Mouse (Mus musculus): ENCODE results near the gene P2ry13.

P2ry13 gene

GRCm38 (mm10) chr3:59210727-59211126 is at the start of gene P2ry13:
TSS of gene P2ry13 (minus strand) at chr3:59210882.
- no peak for DNase-seq

- peak; percentile 89 for DNase-seq
Measured at GRCm38 (mm10) chr3:59257740-59258664, 47.3 kb upstream of the P2ry13 start.

- DNase-seq = no peak
Measured at GRCm38 (mm10) chr3:59250454-59250853, 39.8 kb upstream of the P2ry13 start.

- no peak for DNase-seq
Measured at GRCm38 (mm10) chr3:59248031-59248430, 37.3 kb upstream of the P2ry13 start.

DNA sequence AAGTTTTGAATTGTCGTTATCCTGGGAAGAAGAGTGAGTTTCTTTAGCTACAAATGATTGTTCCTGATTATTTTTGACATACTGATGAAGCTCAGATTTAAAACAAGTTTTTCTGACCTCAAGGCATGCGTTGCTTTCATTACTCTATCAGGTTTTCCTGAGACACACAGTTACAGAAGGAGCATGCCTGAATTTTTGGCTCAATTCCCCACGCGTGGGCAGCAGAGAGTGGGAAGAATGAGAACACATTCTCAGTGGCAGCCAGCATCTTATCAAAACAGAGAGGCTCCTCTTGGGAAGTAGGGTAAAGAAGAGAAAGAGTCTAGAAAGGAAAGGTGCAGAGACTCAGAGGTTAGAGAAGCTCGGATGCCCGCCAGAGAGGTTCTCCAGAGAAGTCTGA is 32.7 kb upstream of the P2ry13 start:
- no peak for DNase-seq

GRCm38 (mm10) chr3:59234878-59235277 is 24.2 kb upstream of the P2ry13 start:
- DNase-seq = peak; percentile 74

DNA sequence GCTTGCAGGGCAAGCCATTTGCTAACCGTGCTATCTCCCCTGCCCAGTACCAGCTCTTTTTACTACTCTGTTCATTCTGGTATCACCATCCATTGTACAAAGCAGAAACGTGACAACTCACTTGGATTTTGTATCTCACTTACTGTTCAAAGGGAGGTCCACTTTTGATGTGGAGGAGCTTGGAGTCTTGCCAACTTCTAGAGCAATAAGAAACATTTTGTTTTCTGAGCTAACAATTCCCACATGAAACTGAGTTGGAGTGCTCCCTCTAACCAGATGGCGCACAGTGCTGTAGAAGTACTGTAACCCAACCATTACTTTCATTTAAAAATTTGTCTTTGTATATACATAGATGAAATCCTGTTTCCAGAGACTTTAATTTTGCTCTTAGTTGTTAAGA is 20.2 kb upstream of the P2ry13 start:
- DNase-seq = no peak

DNA sequence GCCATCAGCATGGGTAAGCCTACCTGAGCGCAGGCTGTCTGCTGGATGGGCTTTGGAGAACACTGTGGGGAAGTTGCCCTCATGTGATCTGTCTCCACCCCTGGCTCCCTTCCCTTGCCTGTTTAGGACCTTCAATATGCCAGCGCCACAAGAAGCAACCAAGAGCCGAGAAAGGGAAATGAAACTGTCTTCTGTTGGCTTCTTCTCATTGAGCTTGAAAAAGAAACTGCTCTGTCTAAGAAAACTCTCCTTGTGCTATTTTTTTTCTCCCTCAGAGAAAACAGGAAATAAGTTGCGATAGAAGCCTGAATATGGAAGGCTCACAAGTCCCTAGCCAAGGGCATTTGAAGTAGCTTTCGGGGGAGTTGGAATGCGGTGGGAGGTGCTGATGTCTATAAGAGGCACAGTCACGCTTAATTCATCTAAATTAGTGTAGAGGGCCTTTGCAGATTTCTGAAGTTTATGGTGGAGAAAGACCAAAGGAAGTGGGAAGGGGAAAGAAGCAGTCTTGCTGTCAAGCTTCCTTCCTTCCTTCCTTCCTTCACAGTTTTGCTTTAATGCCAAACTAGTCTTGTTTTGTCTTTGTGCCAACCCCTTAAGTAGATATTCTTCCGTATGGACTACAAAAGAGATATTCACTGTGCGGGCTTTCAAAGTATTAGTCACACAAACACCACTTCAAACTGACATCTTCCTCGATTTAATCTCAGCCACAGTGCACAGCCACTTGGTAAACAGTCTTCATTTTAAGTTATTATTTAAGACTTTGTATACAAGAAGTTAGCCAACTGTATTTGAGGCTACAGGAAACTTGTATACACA is 18.3 kb upstream of the P2ry13 start:
- peak; percentile 35 for DNase-seq

- DNase-seq = no peak
Measured at GRCm38 (mm10) chr3:59227696-59228095, 17.0 kb upstream of the P2ry13 start.

- DNase-seq = no peak
Measured at GRCm38 (mm10) chr3:59225411-59225810, 14.7 kb upstream of the P2ry13 start.

DNA sequence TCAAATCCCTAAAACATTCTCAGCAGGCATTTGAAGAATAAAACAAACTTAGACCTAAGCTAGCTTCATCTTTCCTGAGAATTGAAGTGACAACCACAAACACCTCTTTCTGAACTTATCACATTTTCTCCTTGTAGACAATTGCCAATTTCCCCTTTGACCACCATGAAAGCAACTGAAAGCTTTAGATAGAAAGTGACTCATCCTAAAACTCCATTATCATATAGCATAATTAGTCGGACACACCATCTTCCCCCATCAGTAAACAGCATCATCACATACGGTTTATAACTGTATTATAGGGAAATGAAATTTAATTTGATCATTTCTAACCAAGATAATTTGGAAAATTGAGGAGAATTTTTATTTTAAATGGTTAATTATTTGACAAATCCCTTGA is 11.6 kb upstream of the P2ry13 start:
- no peak for DNase-seq

DNA sequence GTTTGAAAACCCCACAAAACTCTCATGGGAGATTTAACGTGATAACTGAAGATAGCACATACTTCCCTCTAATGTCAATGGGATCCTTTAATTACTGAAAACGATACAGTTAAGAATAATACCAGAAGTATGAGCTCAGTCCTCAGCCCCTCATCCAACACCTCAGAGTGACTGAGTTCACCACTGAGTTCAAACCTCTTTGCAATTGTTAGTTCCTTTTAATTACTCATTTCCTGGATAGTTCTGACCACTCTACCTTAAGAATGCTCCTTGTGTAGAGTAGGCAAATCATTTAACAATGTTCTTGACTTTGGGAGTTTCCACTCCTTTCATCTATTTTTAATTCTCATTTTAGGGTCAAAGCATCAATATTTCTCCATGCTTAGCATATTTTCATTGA is 8.6 kb upstream of the P2ry13 start:
- DNase-seq = no peak

DNA sequence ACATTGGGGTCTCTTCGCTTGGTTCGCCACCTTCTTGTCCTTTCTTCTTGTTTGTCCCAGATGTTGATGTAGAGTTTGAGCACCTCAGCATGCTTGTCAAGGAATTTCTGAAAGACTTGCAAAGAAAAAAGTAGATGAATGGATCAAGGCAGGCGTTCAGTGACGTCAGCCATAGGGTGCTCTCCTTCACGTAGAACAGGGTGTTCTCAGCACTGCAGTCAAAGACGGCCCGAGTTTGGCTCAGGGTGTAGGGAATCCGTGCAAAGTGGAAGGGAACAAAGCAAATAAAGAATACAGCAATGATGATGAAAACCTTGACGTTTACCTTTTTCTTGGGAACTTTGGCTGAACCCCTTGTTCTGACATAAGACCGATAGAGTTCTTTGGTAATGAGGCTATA is 6.5 kb upstream of the P2ry13 start:
- no peak for DNase-seq

GRCm38 (mm10) chr3:59212404-59212803 is 1.7 kb upstream of the P2ry13 start:
- DNase-seq = no peak

- no peak for DNase-seq
Measured at GRCm38 (mm10) chr3:59211784-59212183, 1.1 kb upstream of the P2ry13 start.

GRCm38 (mm10) chr3:59210089-59210488 is 593 bp downstream of the P2ry13 start:
- DNase-seq = no peak

- DNase-seq = peak; percentile 63
Measured at GRCm38 (mm10) chr3:59208650-59209548, 1.8 kb downstream of the P2ry13 start.

DNA sequence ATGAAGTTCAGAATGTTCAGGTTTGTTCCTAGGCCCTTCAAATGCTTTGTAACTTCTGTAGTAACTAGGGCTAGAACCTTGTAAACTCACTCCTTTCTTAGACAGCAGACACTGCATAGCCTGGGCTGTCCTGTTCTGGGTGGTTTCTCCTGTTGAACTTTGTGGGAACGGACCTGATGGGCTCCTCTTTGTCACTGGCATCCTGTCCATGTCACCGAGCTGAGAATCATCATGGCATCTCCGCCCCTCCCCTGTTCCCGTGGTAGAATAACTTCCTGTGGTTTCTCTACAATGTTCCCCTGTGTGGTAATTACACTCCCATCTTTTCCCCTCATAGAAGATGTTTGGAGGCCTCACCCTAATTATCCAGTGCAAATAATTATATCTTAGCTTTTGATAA is 4.7 kb downstream of the P2ry13 start:
- DNase-seq = peak; percentile 65

DNA sequence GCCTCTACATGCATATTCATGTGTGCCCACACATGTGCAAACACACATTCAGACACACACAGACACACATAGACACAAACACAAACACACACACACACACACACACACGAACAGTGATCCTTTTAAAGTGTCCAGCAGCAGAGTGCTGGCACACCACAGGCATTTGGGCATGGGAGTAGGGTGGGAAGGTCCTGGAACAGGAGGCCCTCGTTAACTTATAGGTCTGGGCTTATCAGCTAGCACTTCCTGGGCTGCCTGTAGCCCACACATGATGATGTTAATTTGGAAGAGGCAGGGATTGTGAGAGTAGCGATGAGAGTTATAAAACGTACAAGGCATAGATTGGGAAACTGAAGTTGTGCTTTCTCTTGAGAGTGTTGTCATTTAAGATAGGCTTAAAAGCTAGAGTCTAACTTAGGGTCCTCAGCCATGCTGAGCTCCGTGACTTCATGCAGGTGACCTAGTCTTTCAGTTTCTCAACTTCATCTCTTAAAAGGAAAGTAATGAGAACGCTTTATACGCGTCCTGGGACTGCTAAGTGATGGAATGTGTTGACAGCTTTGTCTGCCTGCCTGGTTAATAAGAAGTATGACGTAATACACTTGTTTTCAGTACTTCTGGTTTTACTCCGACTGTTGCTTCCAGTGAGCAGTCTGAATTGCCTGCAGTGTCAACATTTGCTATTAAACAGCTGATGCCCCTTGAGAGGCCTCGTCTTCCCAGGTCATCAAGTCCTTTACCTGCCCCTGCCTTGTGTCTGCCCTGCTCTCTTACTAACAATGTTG is 5.8 kb downstream of the P2ry13 start:
- DNase-seq = no peak

- no peak for DNase-seq
Measured at GRCm38 (mm10) chr3:59203802-59204520, 6.7 kb downstream of the P2ry13 start.

GRCm38 (mm10) chr3:59197329-59197948 is 13.2 kb downstream of the P2ry13 start:
- no peak for DNase-seq
